Mouse (Mus musculus): Measurements from ENCODE around the gene 2300003K06Rik. TPM values are rescaled to one million over a fixed set of nuclear protein-coding genes. Genes with fewer than 3 reads are reported as not detected.

Gene 2300003K06Rik
- polyA plus RNA-seq (2014; fragmentation: Illumina TruSeq; extraction: RNeasy Lipid Tissue Mini Kit (QIAGEN cat#74804); ENCODE audit: low read depth, low replicate concordance), result not detected

GRCm38 (mm10) chr11:99837966-99838365 is at the start of gene 2300003K06Rik:
2300003K06Rik (minus strand) TSS chr11:99838066.

GRCm38 (mm10) chr11:99878887-99879286 is 41.0 kb upstream of the 2300003K06Rik start, which contains the start of gene Gm11567:
Gm11567 (plus strand) TSS chr11:99879187.

GRCm38 (mm10) chr11:99873089-99873488 is 35.2 kb upstream of the 2300003K06Rik start, which contains the start of gene Krtap9-1:
Krtap9-1 (plus strand) TSS chr11:99873389.

GRCm38 (mm10) chr11:99864176-99864575 is 26.3 kb upstream of the 2300003K06Rik start, which contains the start of gene Gm11559:
Gm11559 (plus strand) TSS chr11:99864476.

GRCm38 (mm10) chr11:99857617-99858016 is 19.8 kb upstream of the 2300003K06Rik start, which contains the start of gene Gm11568:
Gm11568 (plus strand) TSS chr11:99857917.

GRCm38 (mm10) chr11:99851508-99851907 is 13.6 kb upstream of the 2300003K06Rik start, which contains the start of gene Krtap4-16:
Krtap4-16 (minus strand) TSS chr11:99851608.

GRCm38 (mm10) chr11:99815566-99815965 is 22.3 kb downstream of the 2300003K06Rik start, which contains the start of gene Gm11564:
Gm11564 (minus strand) TSS chr11:99815666.

GRCm38 (mm10) chr11:99809792-99810191 is 28.1 kb downstream of the 2300003K06Rik start, which contains the start of gene Krtap4-13:
Krtap4-13 (minus strand) TSS chr11:99809892.

GRCm38 (mm10) chr11:99804346-99804745 is 33.5 kb downstream of the 2300003K06Rik start, which contains the start of gene Gm11554:
Gm11554 (minus strand) TSS chr11:99804446.

GRCm38 (mm10) chr11:99798832-99799231 is 39.0 kb downstream of the 2300003K06Rik start, which contains the start of gene Gm11569:
Gm11569 (minus strand) TSS chr11:99798932.

GRCm38 (mm10) chr11:99793367-99793766 is 44.5 kb downstream of the 2300003K06Rik start, which contains the start of gene Gm11596:
Gm11596 (minus strand) TSS chr11:99793467.

Other genes starting within 250 kb of the 2300003K06Rik start
- not detected for gene Krtap1-3, start 246.7 kb downstream of the 2300003K06Rik start, polyA plus RNA-seq (2014; fragmentation: Illumina TruSeq; extraction: RNeasy Lipid Tissue Mini Kit (QIAGEN cat#74804); ENCODE audit: low read depth, low replicate concordance)
- gene Krtap9-3, start 240.0 kb downstream of the 2300003K06Rik start, polyA plus RNA-seq (2014; fragmentation: Illumina TruSeq; extraction: RNeasy Lipid Tissue Mini Kit (QIAGEN cat#74804); ENCODE audit: low read depth, low replicate concordance), result not detected
- gene Gm11938, start 234.8 kb downstream of the 2300003K06Rik start, polyA plus RNA-seq (2014; fragmentation: Illumina TruSeq; extraction: RNeasy Lipid Tissue Mini Kit (QIAGEN cat#74804); ENCODE audit: low read depth, low replicate concordance), result not detected
- gene Gm11937, start 227.9 kb downstream of the 2300003K06Rik start, polyA plus RNA-seq (2014; fragmentation: Illumina TruSeq; extraction: RNeasy Lipid Tissue Mini Kit (QIAGEN cat#74804); ENCODE audit: low read depth, low replicate concordance), result not detected
- not detected for gene Krtap2-4, start 223.2 kb downstream of the 2300003K06Rik start, polyA plus RNA-seq (2014; fragmentation: Illumina TruSeq; extraction: RNeasy Lipid Tissue Mini Kit (QIAGEN cat#74804); ENCODE audit: low read depth, low replicate concordance)
- gene Gm11562, start 217.6 kb downstream of the 2300003K06Rik start, polyA plus RNA-seq (2014; fragmentation: Illumina TruSeq; extraction: RNeasy Lipid Tissue Mini Kit (QIAGEN cat#74804); ENCODE audit: low read depth, low replicate concordance), result not detected
- gene Krtap4-1, start 209.8 kb downstream of the 2300003K06Rik start, polyA plus RNA-seq (2014; fragmentation: Illumina TruSeq; extraction: RNeasy Lipid Tissue Mini Kit (QIAGEN cat#74804); ENCODE audit: low read depth, low replicate concordance), result not detected
- not detected for gene Krtap4-2, start 203.0 kb downstream of the 2300003K06Rik start, polyA plus RNA-seq (2014; fragmentation: Illumina TruSeq; extraction: RNeasy Lipid Tissue Mini Kit (QIAGEN cat#74804); ENCODE audit: low read depth, low replicate concordance)
- not detected for gene Krtap4-7, start 194.0 kb downstream of the 2300003K06Rik start, polyA plus RNA-seq (2014; fragmentation: Illumina TruSeq; extraction: RNeasy Lipid Tissue Mini Kit (QIAGEN cat#74804); ENCODE audit: low read depth, low replicate concordance)
- gene Gm11555, start 187.8 kb downstream of the 2300003K06Rik start, polyA plus RNA-seq (2014; fragmentation: Illumina TruSeq; extraction: RNeasy Lipid Tissue Mini Kit (QIAGEN cat#74804); ENCODE audit: low read depth, low replicate concordance), result not detected
- gene Gm11563, start 179.1 kb downstream of the 2300003K06Rik start, polyA plus RNA-seq (2014; fragmentation: Illumina TruSeq; extraction: RNeasy Lipid Tissue Mini Kit (QIAGEN cat#74804); ENCODE audit: low read depth, low replicate concordance), result not detected
- gene Krtap4-6, start 172.1 kb downstream of the 2300003K06Rik start, polyA plus RNA-seq (2014; fragmentation: Illumina TruSeq; extraction: RNeasy Lipid Tissue Mini Kit (QIAGEN cat#74804); ENCODE audit: low read depth, low replicate concordance), result not detected
- not detected for gene Gm14190, start 147.3 kb downstream of the 2300003K06Rik start, polyA plus RNA-seq (2014; fragmentation: Illumina TruSeq; extraction: RNeasy Lipid Tissue Mini Kit (QIAGEN cat#74804); ENCODE audit: low read depth, low replicate concordance)
- not detected for gene Gm14180, start 103.8 kb downstream of the 2300003K06Rik start, polyA plus RNA-seq (2014; fragmentation: Illumina TruSeq; extraction: RNeasy Lipid Tissue Mini Kit (QIAGEN cat#74804); ENCODE audit: low read depth, low replicate concordance)
- not detected for gene Gm11595, start 65.2 kb downstream of the 2300003K06Rik start, polyA plus RNA-seq (2014; fragmentation: Illumina TruSeq; extraction: RNeasy Lipid Tissue Mini Kit (QIAGEN cat#74804); ENCODE audit: low read depth, low replicate concordance)
- gene Krtap4-8, start 57.4 kb downstream of the 2300003K06Rik start, polyA plus RNA-seq (2014; fragmentation: Illumina TruSeq; extraction: RNeasy Lipid Tissue Mini Kit (QIAGEN cat#74804); ENCODE audit: low read depth, low replicate concordance), result not detected
- gene Krtap4-9, start 52.9 kb downstream of the 2300003K06Rik start, polyA plus RNA-seq (2014; fragmentation: Illumina TruSeq; extraction: RNeasy Lipid Tissue Mini Kit (QIAGEN cat#74804); ENCODE audit: low read depth, low replicate concordance), result not detected
- not detected for gene Gm11596, start 44.6 kb downstream of the 2300003K06Rik start, polyA plus RNA-seq (2014; fragmentation: Illumina TruSeq; extraction: RNeasy Lipid Tissue Mini Kit (QIAGEN cat#74804); ENCODE audit: low read depth, low replicate concordance)
- gene Gm11569, start 39.1 kb downstream of the 2300003K06Rik start, polyA plus RNA-seq (2014; fragmentation: Illumina TruSeq; extraction: RNeasy Lipid Tissue Mini Kit (QIAGEN cat#74804); ENCODE audit: low read depth, low replicate concordance), result not detected
- gene Gm11554, start 33.6 kb downstream of the 2300003K06Rik start, polyA plus RNA-seq (2014; fragmentation: Illumina TruSeq; extraction: RNeasy Lipid Tissue Mini Kit (QIAGEN cat#74804); ENCODE audit: low read depth, low replicate concordance), result not detected
- not detected for gene Krtap4-13, start 28.2 kb downstream of the 2300003K06Rik start, polyA plus RNA-seq (2014; fragmentation: Illumina TruSeq; extraction: RNeasy Lipid Tissue Mini Kit (QIAGEN cat#74804); ENCODE audit: low read depth, low replicate concordance)
- gene Gm11564, start 22.4 kb downstream of the 2300003K06Rik start, polyA plus RNA-seq (2014; fragmentation: Illumina TruSeq; extraction: RNeasy Lipid Tissue Mini Kit (QIAGEN cat#74804); ENCODE audit: low read depth, low replicate concordance), result not detected
- gene Krtap4-16, start 13.5 kb upstream of the 2300003K06Rik start, polyA plus RNA-seq (2014; fragmentation: Illumina TruSeq; extraction: RNeasy Lipid Tissue Mini Kit (QIAGEN cat#74804); ENCODE audit: low read depth, low replicate concordance), result not detected
- not detected for gene Gm11568, start 19.9 kb upstream of the 2300003K06Rik start, polyA plus RNA-seq (2014; fragmentation: Illumina TruSeq; extraction: RNeasy Lipid Tissue Mini Kit (QIAGEN cat#74804); ENCODE audit: low read depth, low replicate concordance)
- not detected for gene Gm11559, start 26.4 kb upstream of the 2300003K06Rik start, polyA plus RNA-seq (2014; fragmentation: Illumina TruSeq; extraction: RNeasy Lipid Tissue Mini Kit (QIAGEN cat#74804); ENCODE audit: low read depth, low replicate concordance)
- not detected for gene Krtap9-1, start 35.3 kb upstream of the 2300003K06Rik start, polyA plus RNA-seq (2014; fragmentation: Illumina TruSeq; extraction: RNeasy Lipid Tissue Mini Kit (QIAGEN cat#74804); ENCODE audit: low read depth, low replicate concordance)
- not detected for gene Gm11567, start 41.1 kb upstream of the 2300003K06Rik start, polyA plus RNA-seq (2014; fragmentation: Illumina TruSeq; extraction: RNeasy Lipid Tissue Mini Kit (QIAGEN cat#74804); ENCODE audit: low read depth, low replicate concordance)
- gene Krtap31-1, start 69.9 kb upstream of the 2300003K06Rik start, polyA plus RNA-seq (2014; fragmentation: Illumina TruSeq; extraction: RNeasy Lipid Tissue Mini Kit (QIAGEN cat#74804); ENCODE audit: low read depth, low replicate concordance), result not detected
- not detected for gene Gm11565, start 76.7 kb upstream of the 2300003K06Rik start, polyA plus RNA-seq (2014; fragmentation: Illumina TruSeq; extraction: RNeasy Lipid Tissue Mini Kit (QIAGEN cat#74804); ENCODE audit: low read depth, low replicate concordance)
- not detected for gene Krtap31-2, start 98.2 kb upstream of the 2300003K06Rik start, polyA plus RNA-seq (2014; fragmentation: Illumina TruSeq; extraction: RNeasy Lipid Tissue Mini Kit (QIAGEN cat#74804); ENCODE audit: low read depth, low replicate concordance)
- gene Krtap9-5, start 110.4 kb upstream of the 2300003K06Rik start, polyA plus RNA-seq (2014; fragmentation: Illumina TruSeq; extraction: RNeasy Lipid Tissue Mini Kit (QIAGEN cat#74804); ENCODE audit: low read depth, low replicate concordance), result not detected
- gene Krtap29-1, start 141.0 kb upstream of the 2300003K06Rik start, polyA plus RNA-seq (2014; fragmentation: Illumina TruSeq; extraction: RNeasy Lipid Tissue Mini Kit (QIAGEN cat#74804); ENCODE audit: low read depth, low replicate concordance), result not detected
- not detected for gene Krtap16-1, start 148.5 kb upstream of the 2300003K06Rik start, polyA plus RNA-seq (2014; fragmentation: Illumina TruSeq; extraction: RNeasy Lipid Tissue Mini Kit (QIAGEN cat#74804); ENCODE audit: low read depth, low replicate concordance)
- gene Krtap17-1, start 155.9 kb upstream of the 2300003K06Rik start, polyA plus RNA-seq (2014; fragmentation: Illumina TruSeq; extraction: RNeasy Lipid Tissue Mini Kit (QIAGEN cat#74804); ENCODE audit: low read depth, low replicate concordance), result not detected
- not detected for gene Krt33a, start 178.1 kb upstream of the 2300003K06Rik start, polyA plus RNA-seq (2014; fragmentation: Illumina TruSeq; extraction: RNeasy Lipid Tissue Mini Kit (QIAGEN cat#74804); ENCODE audit: low read depth, low replicate concordance)
- gene Krt33b, start 191.8 kb upstream of the 2300003K06Rik start, polyA plus RNA-seq (2014; fragmentation: Illumina TruSeq; extraction: RNeasy Lipid Tissue Mini Kit (QIAGEN cat#74804); ENCODE audit: low read depth, low replicate concordance), result not detected
- not detected for gene Krt34, start 203.5 kb upstream of the 2300003K06Rik start, polyA plus RNA-seq (2014; fragmentation: Illumina TruSeq; extraction: RNeasy Lipid Tissue Mini Kit (QIAGEN cat#74804); ENCODE audit: low read depth, low replicate concordance)
- gene Krt31, start 212.5 kb upstream of the 2300003K06Rik start, polyA plus RNA-seq (2014; fragmentation: Illumina TruSeq; extraction: RNeasy Lipid Tissue Mini Kit (QIAGEN cat#74804); ENCODE audit: low read depth, low replicate concordance), result not detected

Measured in kidney, adult 10 weeks (tissue).